In the genomic region with DNA sequence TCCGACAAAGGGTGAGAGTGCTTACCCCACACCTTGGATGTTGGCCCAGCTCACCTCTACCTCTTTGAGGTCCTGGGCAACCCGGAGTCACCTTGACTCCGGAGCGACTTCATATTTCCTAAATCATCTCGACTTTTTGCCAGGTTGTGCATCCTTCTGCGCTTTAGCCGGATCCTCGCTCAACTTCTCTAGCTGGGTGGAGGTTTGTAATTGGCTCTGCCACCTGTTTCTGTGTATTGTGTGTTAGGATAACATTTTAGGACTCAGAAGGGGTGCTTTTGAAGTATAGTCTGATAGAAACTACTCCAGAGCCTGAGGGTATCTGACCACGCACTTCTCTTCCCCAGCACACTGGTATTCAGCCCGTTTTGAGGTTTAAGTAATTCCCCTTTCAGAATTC, we compare ENCODE assay signal across 8 mouse cellular contexts. TPM values are rescaled to one million over a fixed set of nuclear protein-coding genes. Genes with fewer than 3 reads are reported as not detected.
DNase-seq lines count a peak whose midpoint lies in the region; ATAC-seq and TF ChIP-seq lines count a peak whose summit lies in the region.

No protein-coding gene starts in this region.

- peak; percentile 20 for DNase-seq in cerebellum, adult 9-10 months
- no peak for DNase-seq in cerebellum, adult 8-10 months
- DNase-seq in 3T3-L1 (ENCODE audit: low read depth, low spot score) = peak; percentile 40
- DNase-seq in forebrain, embryonic 11.5 days (ENCODE audit: low spot score) = no peak
- DNase-seq in liver, adult 2 months (ENCODE audit: extremely low read depth, low read depth, low spot score) = peak; percentile 43
- no peak for DNase-seq in adrenal gland, postnatal 25 days
- no peak for DNase-seq in layer of hippocampus, postnatal 10 days (ENCODE audit: low spot score in 2 of 2)

- H3K4me2 ChIP-seq in forebrain, embryonic 11.5 days (ENCODE audit: low read depth, low read length, severe bottlenecking) = peak overlapping the region; percentile 67

- H3K27ac ChIP-seq in forebrain, embryonic 11.5 days (ENCODE audit: low read depth, low read length) = peak overlapping the region; percentile 69
- no peak overlapping the region for H3K27ac ChIP-seq in liver, adult 2 months (replicated peaks; ENCODE audit: insufficient read depth, low read depth, low read length)

- peaks cover 13% of the 10 kb centered on the region for H3K79me2 ChIP-seq in liver, adult 2 months (ENCODE audit: control insufficient read depth, insufficient read depth, low read length)

- no peak for TF ChIP-seq CTCF in liver, adult 2 months (IDR thresholded peaks at IDR 0.05; ENCODE audit: low read depth, low read length)

- peak overlapping the region; percentile 61 for H3K4me3 ChIP-seq in forebrain, embryonic 11.5 days (ENCODE audit: low read depth, low read length)
- H3K4me3 ChIP-seq in liver, adult 2 months (ENCODE audit: insufficient read depth, low read depth, low read length) = peak overlapping the region; percentile 84

- no peak for TF ChIP-seq POLR2A in liver, adult 2 months (IDR thresholded peaks at IDR 0.05; ENCODE audit: extremely low read depth, insufficient read depth, low read length)

- WGBS in forebrain, embryonic 11.5 days = 2% methylated on average over 10 of the region's 10 CpGs
- 8% methylated on average over 10 of the region's 10 CpGs for WGBS in liver, adult 2 months

- H3K9ac ChIP-seq in forebrain, embryonic 11.5 days (ENCODE audit: low read length) = peak overlapping the region; percentile 90
- peak overlapping the region; percentile 84 for H3K9ac ChIP-seq in liver, adult 2 months (ENCODE audit: low read depth, low read length)

- no peaks in the 10 kb centered on the region for H3K36me3 ChIP-seq in forebrain, embryonic 11.5 days (ENCODE audit: control insufficient read depth, insufficient read depth, low read length)
- H3K36me3 ChIP-seq in liver, adult 2 months (ENCODE audit: control insufficient read depth, insufficient read depth, low read length) = no peaks in the 10 kb centered on the region

- H3K27me3 ChIP-seq in forebrain, embryonic 11.5 days (ENCODE audit: control insufficient read depth, insufficient read depth, low read length) = no peaks in the 10 kb centered on the region
- H3K27me3 ChIP-seq in liver, adult 2 months (ENCODE audit: control insufficient read depth, insufficient read depth, low read length) = no peaks in the 10 kb centered on the region

- H3K4me1 ChIP-seq in forebrain, embryonic 11.5 days (replicated peaks; ENCODE audit: control insufficient read depth, insufficient read depth, low read length) = 0 out of 2 replicates have a peak, but pooled peaks cover 9% of the 10 kb centered on the region
- peaks cover 8% of the 10 kb centered on the region for H3K4me1 ChIP-seq in liver, adult 2 months (ENCODE audit: control insufficient read depth, insufficient read depth, low read length)

- no peak for ATAC-seq in forebrain, embryonic 11.5 days (replicated peaks; ENCODE audit: low FRiP score)
- ATAC-seq in granulocyte monocyte progenitor cell, adult 5-6 weeks (replicated peaks; ENCODE audit: poor library complexity, severe bottlenecking) = no peak

- no peaks in the 10 kb centered on the region for H3K9me3 ChIP-seq in forebrain, embryonic 11.5 days (ENCODE audit: control insufficient read depth, low read length)

RNA-seq across cellular contexts. Expression of a gene that starts 0.6 kb away (rescaled TPM):
- 16.0 and 18.6 TPM in 2 replicates for polyA plus RNA-seq in forebrain, embryonic 11.5 days (2014; fragmentation: Nextera tagmentation; extraction: Ambion mirVana)
- 26.4 and 36.2 TPM in 2 replicates for total RNA-seq in liver, adult 2 months (2014; rRNA removed)
- 10.7 and 11.3 TPM in 2 replicates for polyA plus RNA-seq in liver, adult 2 months (2012; rRNA removed)
- total RNA-seq in granulocyte monocyte progenitor cell, adult 5-6 weeks (2014; fragmentation: Nextera tagmentation) = 40.0 and 48.2 TPM in 2 replicates
- 21.6 and 23.6 TPM in 2 replicates for total RNA-seq in granulocyte monocyte progenitor cell, adult 5-6 weeks (2017)
- 150 and 155 TPM in 2 replicates for total RNA-seq in adrenal gland, postnatal 25 days (2021)
- 10 to 100 TPM; 43.6 to 45.2 TPM for total RNA-seq in layer of hippocampus, postnatal 10 days (2021)

RNA-seq across cellular contexts. Expression of a gene that starts 0.7 kb away (rescaled TPM):
- polyA plus RNA-seq in forebrain, embryonic 11.5 days (2014; fragmentation: Nextera tagmentation; extraction: Ambion mirVana) = 199 and 201 TPM in 2 replicates
- total RNA-seq in liver, adult 2 months (2014; rRNA removed) = 9.4 and 12.3 TPM in 2 replicates
- 14.4 and 14.5 TPM in 2 replicates for polyA plus RNA-seq in liver, adult 2 months (2012; rRNA removed)
- total RNA-seq in granulocyte monocyte progenitor cell, adult 5-6 weeks (2014; fragmentation: Nextera tagmentation) = 38.7 and 56.9 TPM in 2 replicates
- 60.4 and 67.8 TPM in 2 replicates for total RNA-seq in granulocyte monocyte progenitor cell, adult 5-6 weeks (2017)
- total RNA-seq in adrenal gland, postnatal 25 days (2021) = 46.0 and 51.3 TPM in 2 replicates
- 10 to 100 TPM; 25.8 to 26.5 TPM for total RNA-seq in layer of hippocampus, postnatal 10 days (2021)

Comparison
In these comparisons a context has a peak if more than half of its experiments do, and no peak if none do; other contexts are left out.
1. DNase-seq: peak in cerebellum, adult 9-10 months (single experiment), 3T3-L1 (single experiment) and liver, adult 2 months (single experiment); none in cerebellum, adult 8-10 months (single experiment), forebrain, embryonic 11.5 days (single experiment), adrenal gland, postnatal 25 days (single experiment) and layer of hippocampus, postnatal 10 days (0 of 2).